Mouse (Mus musculus) activated CD4-positive, CD25-positive, alpha-beta regulatory T cell, adult 4 months (primary cell): ENCODE results near the gene Scml2. TPM values are rescaled to one million over a fixed set of nuclear protein-coding genes. Genes with fewer than 3 reads are reported as not detected.
"Not testable (repeated sequence)": the region's sequence is repeated elsewhere in the genome, so short reads cannot be mapped to it uniquely, and the experiment has no call there.

Source experiments
- ATAC-seq: one replicate; pipeline ENCODE4 v1.8.0; 2017
- polyA plus RNA-seq, 2 experiments: library from polyadenylated mRNA; unstranded; fragments of 100-300 nt; shearing (Covaris generic); gene quantifications; one replicate each; pipeline ENCODE4 v1.2.1; 2017

Gene Scml2
- not detected for polyA plus RNA-seq

- not testable (repeated sequence) for ATAC-seq
These were observed at the start of gene Scml2 for GRCm38 (mm10) chrX:161116893-161117292. Scml2 (plus strand) TSS chrX:161117193.

- not testable (repeated sequence) for ATAC-seq
These were observed 41.4 kb upstream of the Scml2 start for GRCm38 (mm10) chrX:161075576-161075975.

GRCm38 (mm10) chrX:161162314-161163068 lies 45.5 kb downstream of the Scml2 start:
- no peak for ATAC-seq

GRCm38 (mm10) chrX:161163069-161163416 lies 46.0 kb downstream of the Scml2 start:
- ATAC-seq = no peak

- not testable (repeated sequence) for ATAC-seq
These were observed 170.2 kb downstream of the Scml2 start, which contains the start of gene Gm15262 for GRCm38 (mm10) chrX:161287156-161287555. Gm15262 (plus strand) TSS chrX:161287456.

Other genes starting within 250 kb of the Scml2 start
- gene Gja6, start 210.1 kb upstream of the Scml2 start, polyA plus RNA-seq = not detected
- under 1 TPM; 0.29 to 0.52 TPM for gene Cdkl5, start 122.5 kb upstream of the Scml2 start, polyA plus RNA-seq
- not detected for gene Gm15262, start 170.3 kb downstream of the Scml2 start, polyA plus RNA-seq